Mouse (Mus musculus): ENCODE measurements around the gene Zbtb37.

Zbtb37 gene

GRCm38 (mm10) chr1:161034435-161035280, at the start of gene Zbtb37:
Zbtb37 (minus strand) TSS chr1:161034849.
- in situ Hi-C loops (cut with MboI, MseI): no loop called here

GRCm38 (mm10) chr1:161077243-161077642, 42.6 kb upstream of the Zbtb37 start:
- in situ Hi-C loops (cut with MboI, MseI): loop anchor here (5.0 kb wide), 1 partner anchor 35 kb away; no protein-coding TSS in a partner anchor

GRCm38 (mm10) chr1:161076238-161076637, 41.6 kb upstream of the Zbtb37 start:
- in situ Hi-C loops (cut with MboI, MseI): loop anchor here (5.0 kb wide), 1 partner anchor 36 kb away; no protein-coding TSS in a partner anchor

- in situ Hi-C loops (cut with MboI, MseI): no loop called here
These were observed 36.6 kb upstream of the Zbtb37 start for GRCm38 (mm10) chr1:161071272-161071620.

- in situ Hi-C loops (cut with MboI, MseI): no loop called here
These were observed 36.0 kb upstream of the Zbtb37 start, which contains the start of the genes Dars2 and Cenpl for GRCm38 (mm10) chr1:161070352-161071271. Dars2 (minus strand) TSS chr1:161070658. Cenpl (plus strand) TSS chr1:161070713.

GRCm38 (mm10) chr1:161063351-161063750, 28.7 kb upstream of the Zbtb37 start:
- in situ Hi-C loops (cut with MboI, MseI): no loop called here

GRCm38 (mm10) chr1:161057164-161057563, 22.5 kb upstream of the Zbtb37 start:
- in situ Hi-C loops (cut with MboI, MseI): no loop called here

GRCm38 (mm10) chr1:161046972-161047371, 12.3 kb upstream of the Zbtb37 start:
- in situ Hi-C loops (cut with MboI, MseI): no loop called here

- in situ Hi-C loops (cut with MboI, MseI): no loop called here
These were observed 6.8 kb upstream of the Zbtb37 start for GRCm38 (mm10) chr1:161041261-161042020.

- in situ Hi-C loops (cut with MboI, MseI): no loop called here
These were observed 6.2 kb upstream of the Zbtb37 start for GRCm38 (mm10) chr1:161040855-161041254.

GRCm38 (mm10) chr1:161040426-161040770, 5.7 kb upstream of the Zbtb37 start:
- in situ Hi-C loops (cut with MboI, MseI): no loop called here

GRCm38 (mm10) chr1:161039741-161040425, 5.2 kb upstream of the Zbtb37 start:
- in situ Hi-C loops (cut with MboI, MseI): no loop called here

- in situ Hi-C loops (cut with MboI, MseI): no loop called here
These were observed 4.5 kb upstream of the Zbtb37 start for GRCm38 (mm10) chr1:161038968-161039721.

GRCm38 (mm10) chr1:161038004-161038403, 3.4 kb upstream of the Zbtb37 start:
- in situ Hi-C loops (cut with MboI, MseI): no loop called here

- in situ Hi-C loops (cut with MboI, MseI): no loop called here
These were observed 3.0 kb upstream of the Zbtb37 start for GRCm38 (mm10) chr1:161037599-161037998.

- in situ Hi-C loops (cut with MboI, MseI): no loop called here
These were observed 2.4 kb upstream of the Zbtb37 start for GRCm38 (mm10) chr1:161037026-161037425.

- in situ Hi-C loops (cut with MboI, MseI): no loop called here
These were observed 1.8 kb upstream of the Zbtb37 start for GRCm38 (mm10) chr1:161036411-161036841.

GRCm38 (mm10) chr1:161035786-161036404, 1.2 kb upstream of the Zbtb37 start:
- in situ Hi-C loops (cut with MboI, MseI): no loop called here

- in situ Hi-C loops (cut with MboI, MseI): no loop called here
These were observed 684 bp upstream of the Zbtb37 start for GRCm38 (mm10) chr1:161035281-161035785.
